Mouse (Mus musculus) liver, embryonic 11.5 days (tissue): ENCODE measurements around the gene Mrpl37. TPM values are rescaled to one million over a fixed set of nuclear protein-coding genes. Genes with fewer than 3 reads are reported as not detected.

Source experiments
- ATAC-seq: fragments of 200-750 bp; cut with Nextera tagmentation; replicated peaks from 2 replicates; pipeline ENCODE4 v1.8.0; 2017; ENCODE audit warnings: moderate number of reproducible peaks, mild to moderate bottlenecking, moderate TSS enrichment, moderate library complexity; ENCODE audit not compliant: low FRiP score
- DNase-seq: peaks from one replicate; pipeline ENCODE4 v3.0.0-alpha.2; 2017; ENCODE audit warnings: low spot score
- H3K27ac ChIP-seq: fragments of 300-500 bp; sonication (generic); 2 replicates; pipeline ENCODE4 v1.5.1; 2014; ENCODE audit warnings: mild to moderate bottlenecking, low read depth, low read length, control low read depth
- H3K27me3 ChIP-seq: fragments of 300-500 bp; sonication (generic); replicated peaks from 2 replicates; pipeline ENCODE4 v1.6.1; 2014; ENCODE audit warnings: low read length, mixed read lengths; ENCODE audit not compliant: control insufficient read depth, insufficient read depth
- H3K36me3 ChIP-seq: fragments of 300-500 bp; sonication (generic); 2 replicates; pipeline ENCODE4 v1.6.1; 2014; ENCODE audit warnings: mild to moderate bottlenecking, low read length, moderate library complexity, mixed read lengths; ENCODE audit not compliant: control insufficient read depth, insufficient read depth
- H3K4me1 ChIP-seq: fragments of 300-500 bp; sonication (generic); replicated peaks from 2 replicates; pipeline ENCODE4 v1.6.1; 2014; ENCODE audit warnings: low read length, mixed read lengths; ENCODE audit not compliant: control insufficient read depth, insufficient read depth
- H3K4me2 ChIP-seq: fragments of 300-500 bp; sonication (generic); 2 replicates; pipeline ENCODE4 v1.6.1; 2014; ENCODE audit warnings: mild to moderate bottlenecking, control low read depth, moderate library complexity
- H3K4me3 ChIP-seq: fragments of 300-500 bp; sonication (generic); 2 replicates; pipeline ENCODE4 v1.5.1; 2014; ENCODE audit warnings: low read depth, low read length, control low read depth
- H3K9ac ChIP-seq: fragments of 300-500 bp; sonication (generic); 2 replicates; pipeline ENCODE4 v1.6.1; 2014; ENCODE audit warnings: low read depth, low read length, control low read depth
- H3K9me3 ChIP-seq: fragments of 300-500 bp; sonication (generic); 2 replicates; pipeline ENCODE4 v1.6.1; 2016; ENCODE audit warnings: low read length, inconsistent platforms, mixed read lengths; ENCODE audit not compliant: control insufficient read depth
- WGBS: fragments of 180-500 bp; shearing (Covaris S2); extraction: QIAGEN DNeasy Blood & Tissue Kit; methylation state at CpG from one replicate; pipeline ENCODE4 v1.1.7; 2014; 5-methylcytosine and 5-hydroxymethylcytosine counted together
- polyA plus RNA-seq: library from polyadenylated mRNA; unstranded; fragments of >200 nt; fragmentation: Nextera tagmentation; extraction: Ambion mirVana; gene quantifications from 2 replicates; pipeline ENCODE4 v1.2.1, GENCODE M21; 2014

Mrpl37 gene
- polyA plus RNA-seq, 1 experiment from 2014 or later: 122 TPM

GRCm38 (mm10) chr4:107009548-107009947, 57.1 kb downstream of the Mrpl37 start:
- H3K9me3 ChIP-seq: no peaks in the 10 kb centered on the region
- H3K9ac ChIP-seq: no peak overlapping the region
- no peak overlapping the region for H3K4me3 ChIP-seq
- DNase-seq (no peak), ATAC-seq (no peak)
- H3K27ac ChIP-seq: no peak overlapping the region
- no peaks in the 10 kb centered on the region for H3K27me3 ChIP-seq
- peaks cover 49% of the 10 kb centered on the region for H3K4me1 ChIP-seq
- 92% methylated on average over 7 of the region's 7 CpGs for WGBS
- peaks cover 4% of the 10 kb centered on the region; the same call in 1 of the 2 replicates for H3K36me3 ChIP-seq
- no peak overlapping the region for H3K4me2 ChIP-seq

GRCm38 (mm10) chr4:107008161-107008560, 58.5 kb downstream of the Mrpl37 start:
- H3K9ac ChIP-seq: 0 out of 2 replicates have a peak overlapping the region, but pooled peaks have one; percentile 46
- no peaks in the 10 kb centered on the region for H3K9me3 ChIP-seq
- 60% methylated on average over 2 of the region's 2 CpGs for WGBS
- peak overlapping the region; percentile 43 for H3K4me2 ChIP-seq
- DNase-seq (no peak), ATAC-seq (peak; percentile 85)
- no peaks in the 10 kb centered on the region for H3K27me3 ChIP-seq
- H3K4me3 ChIP-seq: no peak overlapping the region
- H3K4me1 ChIP-seq: peaks cover 58% of the 10 kb centered on the region
- H3K27ac ChIP-seq: peak overlapping the region; percentile 75
- peaks cover 2% of the 10 kb centered on the region; the same call in 1 of the 2 replicates for H3K36me3 ChIP-seq

GRCm38 (mm10) chr4:107007359-107007758, 59.3 kb downstream of the Mrpl37 start:
- no peak overlapping the region; the same call in 1 of the 2 replicates for H3K9ac ChIP-seq
- H3K9me3 ChIP-seq: no peaks in the 10 kb centered on the region
- WGBS: 62% methylated on average over 8 of the region's 8 CpGs
- H3K4me3 ChIP-seq: no peak overlapping the region; the same call in 1 of the 2 replicates
- peak overlapping the region; percentile 43 for H3K4me2 ChIP-seq
- ATAC-seq: peak; percentile 53
- no peak for DNase-seq
- no peaks in the 10 kb centered on the region for H3K27me3 ChIP-seq
- peaks cover 2% of the 10 kb centered on the region; the same call in 1 of the 2 replicates for H3K36me3 ChIP-seq
- peaks cover 61% of the 10 kb centered on the region for H3K4me1 ChIP-seq
- H3K27ac ChIP-seq: peak overlapping the region; percentile 75

- H3K27me3 ChIP-seq: no peaks in the 10 kb centered on the region
- H3K4me2 ChIP-seq: peak overlapping the region; percentile 43
- H3K27ac ChIP-seq: peak overlapping the region; percentile 75
- H3K9ac ChIP-seq: peak overlapping the region; percentile 26; the same call in 1 of the 2 replicates
- no peaks in the 10 kb centered on the region for H3K9me3 ChIP-seq
- ATAC-seq (peak; percentile 67), DNase-seq (no peak)
- peaks cover 2% of the 10 kb centered on the region; the same call in 1 of the 2 replicates for H3K36me3 ChIP-seq
- H3K4me3 ChIP-seq: no peak overlapping the region; the same call in 1 of the 2 replicates
- H3K4me1 ChIP-seq: peaks cover 63% of the 10 kb centered on the region
- WGBS: 75% methylated on average over 6 of the region's 6 CpGs
These were observed 59.9 kb downstream of the Mrpl37 start for GRCm38 (mm10) chr4:107006807-107007206.

GRCm38 (mm10) chr4:107006229-107006628, 60.4 kb downstream of the Mrpl37 start:
- peaks cover 69% of the 10 kb centered on the region for H3K4me1 ChIP-seq
- ATAC-seq (no peak), DNase-seq (no peak)
- 70% methylated on average over 4 of the region's 4 CpGs for WGBS
- H3K9me3 ChIP-seq: no peaks in the 10 kb centered on the region
- H3K9ac ChIP-seq: no peak overlapping the region
- H3K4me2 ChIP-seq: peak overlapping the region; percentile 43; the same call in 1 of the 2 replicates
- no peak overlapping the region for H3K4me3 ChIP-seq
- H3K36me3 ChIP-seq: peaks cover 2% of the 10 kb centered on the region; the same call in 1 of the 2 replicates
- no peaks in the 10 kb centered on the region for H3K27me3 ChIP-seq
- peak overlapping the region; percentile 75 for H3K27ac ChIP-seq

Other genes with a start within 250 kb of the Mrpl37 start
- gene Ssbp3, start 156.2 kb downstream of the Mrpl37 start, polyA plus RNA-seq: 71.1 and 89.0 TPM in 2 replicates
- 5.7 and 5.9 TPM in 2 replicates for gene Cyb5rl, start 120 bp upstream of the Mrpl37 start, polyA plus RNA-seq
- not detected in 2 replicates for gene Cdcp2, start 30.0 kb upstream of the Mrpl37 start, polyA plus RNA-seq
- 221 and 223 TPM in 2 replicates for gene Tmem59, start 111.5 kb upstream of the Mrpl37 start, polyA plus RNA-seq
- 23.0 and 32.3 TPM in 2 replicates for gene Tceanc2, start 112.2 kb upstream of the Mrpl37 start, polyA plus RNA-seq
- not detected in 2 replicates for gene Ldlrad1, start 142.3 kb upstream of the Mrpl37 start, polyA plus RNA-seq
- 40.7 and 41.1 TPM in 2 replicates for gene Lrrc42, start 186.7 kb upstream of the Mrpl37 start, polyA plus RNA-seq
- 14.8 and 16.0 TPM in 2 replicates for gene Hspb11, start 186.7 kb upstream of the Mrpl37 start, polyA plus RNA-seq
- 0.12 TPM in 1 of 2 replicates, not detected in the other for gene Dio1, start 240.3 kb upstream of the Mrpl37 start, polyA plus RNA-seq
- gene Yipf1, start 247.5 kb upstream of the Mrpl37 start, polyA plus RNA-seq: 39.0 and 45.5 TPM in 2 replicates